Mouse (Mus musculus) erythroid progenitor cell, adult 5-6 weeks (primary cell): ENCODE measurements around the gene Galk2. TPM values are rescaled to one million over a fixed set of nuclear protein-coding genes. Genes with fewer than 3 reads are reported as not detected.

Experiments used
- ATAC-seq: replicated peaks from 2 replicates; pipeline ENCODE4 v1.8.0; 2016; ENCODE audit warnings: moderate number of reproducible peaks, mild to moderate bottlenecking, moderate TSS enrichment, inconsistent platforms; ENCODE audit not compliant: poor library complexity, low FRiP score, severe bottlenecking
- total RNA-seq, 2 experiments: library from RNA; stranded (forward) in 1 of 2; stranded (reverse) in 1 of 2; fragments of 150-400 nt in 1 of 2; fragments of 186-747, 209-891 nt in 1 of 2; gene quantifications; 2 replicates each; pipeline versions ENCODE4 v1.2.3 to v1.2.4; 2015 to 2017; ENCODE audit warnings: low replicate concordance in 2 of 2

Galk2 gene
- 1.1 and 5.0 TPM in 2 replicates for total RNA-seq (2015; ENCODE audit: low replicate concordance)
- total RNA-seq (2017; ENCODE audit: low replicate concordance): 4.0 and 17.5 TPM in 2 replicates

GRCm38 (mm10) chr2:125858521-125859280 lies at the start of gene Galk2, which contains the start of gene Cops2:
TSS of gene Galk2 (plus strand) at chr2:125859109.
TSS of gene Cops2 (minus strand) at chr2:125859139.
- ATAC-seq: peak; percentile 98

- no peak for ATAC-seq
These were observed 49.4 kb upstream of the Galk2 start for GRCm38 (mm10) chr2:125809551-125809950.

GRCm38 (mm10) chr2:125811332-125811731 lies 47.6 kb upstream of the Galk2 start:
- ATAC-seq: no peak

- no peak for ATAC-seq
These were observed 44.8 kb upstream of the Galk2 start for GRCm38 (mm10) chr2:125813972-125814595.

- no peak for ATAC-seq
These were observed 38.5 kb upstream of the Galk2 start for GRCm38 (mm10) chr2:125820397-125820796.

- ATAC-seq: no peak
These were observed 32.7 kb upstream of the Galk2 start for GRCm38 (mm10) chr2:125826201-125826600.

- no peak for ATAC-seq
These were observed 31.0 kb upstream of the Galk2 start for GRCm38 (mm10) chr2:125827898-125828297.

- ATAC-seq: no peak
These were observed 29.0 kb upstream of the Galk2 start for GRCm38 (mm10) chr2:125829924-125830323.

GRCm38 (mm10) chr2:125838091-125838490 lies 20.8 kb upstream of the Galk2 start:
- ATAC-seq: no peak

- ATAC-seq: no peak
These were observed 20.1 kb upstream of the Galk2 start for GRCm38 (mm10) chr2:125838708-125839284.

- peak; percentile 71 for ATAC-seq
These were observed 7.7 kb upstream of the Galk2 start for GRCm38 (mm10) chr2:125851237-125851636.

- ATAC-seq: no peak
These were observed 1.2 kb upstream of the Galk2 start for GRCm38 (mm10) chr2:125857707-125858106.

GRCm38 (mm10) chr2:125863799-125864198 lies 4.9 kb downstream of the Galk2 start:
- no peak for ATAC-seq

GRCm38 (mm10) chr2:125864551-125864950 lies 5.6 kb downstream of the Galk2 start:
- no peak for ATAC-seq

GRCm38 (mm10) chr2:125865585-125865984 lies 6.7 kb downstream of the Galk2 start:
- ATAC-seq: no peak

- peak; percentile 63; the same call in 1 of the 2 replicates for ATAC-seq
These were observed 7.3 kb downstream of the Galk2 start for GRCm38 (mm10) chr2:125866058-125866740.

- no peak for ATAC-seq
These were observed 9.4 kb downstream of the Galk2 start for GRCm38 (mm10) chr2:125868301-125868700.

- ATAC-seq: no peak
These were observed 11.2 kb downstream of the Galk2 start for GRCm38 (mm10) chr2:125870159-125870558.

- no peak for ATAC-seq
These were observed 27.1 kb downstream of the Galk2 start for GRCm38 (mm10) chr2:125885891-125886576.

GRCm38 (mm10) chr2:125893096-125893495 lies 34.2 kb downstream of the Galk2 start:
- ATAC-seq: no peak
